Mouse (Mus musculus) forebrain, embryonic 12.5 days (tissue): ENCODE measurements around the gene Igflr1. TPM values are rescaled to one million over a fixed set of nuclear protein-coding genes. Genes with fewer than 3 reads are reported as not detected.
A peak's percentile ranks its signal among the peaks of the same experiment; 100 is the strongest.

Experiments used
- ATAC-seq: fragments of 200-750 bp; cut with Nextera tagmentation; 2 replicates; pipeline ENCODE4 v1.8.0; 2017; ENCODE audit warnings: moderate TSS enrichment; ENCODE audit not compliant: low FRiP score
- H3K27ac ChIP-seq: fragments of 300-500 bp; sonication (generic); 2 replicates; pipeline ENCODE4 v1.5.1; 2016; ENCODE audit warnings: mild to moderate bottlenecking
- H3K27me3 ChIP-seq: fragments of 300-500 bp; sonication (generic); 2 replicates; pipeline ENCODE4 v1.6.1; 2016; ENCODE audit warnings: mild to moderate bottlenecking
- H3K36me3 ChIP-seq: fragments of 300-500 bp; sonication (generic); replicated peaks from 2 replicates; pipeline ENCODE4 v1.6.1; 2016; ENCODE audit warnings: mild to moderate bottlenecking
- H3K4me1 ChIP-seq: fragments of 300-500 bp; sonication (generic); 2 replicates; pipeline ENCODE4 v1.6.1; 2016
- H3K4me2 ChIP-seq: fragments of 300-500 bp; sonication (generic); 2 replicates; pipeline ENCODE4 v1.6.1; 2016; ENCODE audit warnings: mild to moderate bottlenecking, moderate library complexity
- H3K4me3 ChIP-seq: fragments of 300-500 bp; sonication (generic); replicated peaks from 2 replicates; pipeline ENCODE4 v1.5.1; 2016; ENCODE audit warnings: mild to moderate bottlenecking
- H3K9ac ChIP-seq: fragments of 300-500 bp; sonication (generic); 2 replicates; pipeline ENCODE4 v1.6.1; 2016; ENCODE audit warnings: mild to moderate bottlenecking
- H3K9me3 ChIP-seq: fragments of 300-500 bp; sonication (generic); 2 replicates; pipeline ENCODE4 v1.6.1; 2016
- WGBS: fragments of 180-500 bp; shearing (Covaris S2); methylation state at CpG from one replicate; pipeline ENCODE4 v1.1.7; 2016; 5-methylcytosine and 5-hydroxymethylcytosine counted together
- microRNA-seq: library from miRNA; unstranded; fragments of <30 nt; microRNA quantifications from one replicate; pipeline ENCODE4, GENCODE M21; 2017
- polyA plus RNA-seq: library from polyadenylated mRNA; unstranded; fragments of >200 nt; fragmentation: Nextera tagmentation; extraction: Ambion mirVana; gene quantifications from 2 replicates; pipeline ENCODE4 v1.2.1, GENCODE M21; 2016

The Igflr1 gene
- polyA plus RNA-seq, 1 experiment from 2014 or later: 5.6 TPM

DNA sequence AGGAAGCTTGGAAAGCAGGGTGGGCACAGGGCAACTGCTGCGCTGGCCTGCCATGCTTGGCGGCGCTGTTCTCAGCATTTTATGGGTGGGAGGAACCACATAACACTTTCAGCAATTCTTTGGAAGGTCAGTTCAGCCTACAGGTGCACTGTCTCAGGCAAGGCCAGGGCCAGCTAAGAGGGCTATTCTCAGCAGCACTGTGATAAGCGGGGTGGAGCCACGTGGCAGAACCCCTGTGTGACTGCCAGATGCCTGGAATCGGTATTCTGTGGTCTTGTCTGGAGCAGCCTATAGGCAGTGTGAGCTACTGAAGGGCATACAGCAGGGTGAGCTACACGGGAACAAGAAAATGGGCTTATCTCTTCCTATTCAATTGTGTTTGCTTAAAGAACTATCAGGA is 44.8 kb downstream of the Igflr1 start:
- Histone ChIP-seq H3K9me3 (no peaks in the 10 kb centered on the region), H3K27ac (no peak overlapping the region), H3K4me2 (no peak overlapping the region), H3K4me1 (no peaks in the 10 kb centered on the region), H3K4me3 (no peak overlapping the region), H3K36me3 (peaks cover 2% of the 10 kb centered on the region; the same call in 1 of the 2 replicates), H3K9ac (no peak overlapping the region), H3K27me3 (no peaks in the 10 kb centered on the region)
- WGBS: 60% methylated on average over 7 of the region's 7 CpGs
- no peak for ATAC-seq

DNA sequence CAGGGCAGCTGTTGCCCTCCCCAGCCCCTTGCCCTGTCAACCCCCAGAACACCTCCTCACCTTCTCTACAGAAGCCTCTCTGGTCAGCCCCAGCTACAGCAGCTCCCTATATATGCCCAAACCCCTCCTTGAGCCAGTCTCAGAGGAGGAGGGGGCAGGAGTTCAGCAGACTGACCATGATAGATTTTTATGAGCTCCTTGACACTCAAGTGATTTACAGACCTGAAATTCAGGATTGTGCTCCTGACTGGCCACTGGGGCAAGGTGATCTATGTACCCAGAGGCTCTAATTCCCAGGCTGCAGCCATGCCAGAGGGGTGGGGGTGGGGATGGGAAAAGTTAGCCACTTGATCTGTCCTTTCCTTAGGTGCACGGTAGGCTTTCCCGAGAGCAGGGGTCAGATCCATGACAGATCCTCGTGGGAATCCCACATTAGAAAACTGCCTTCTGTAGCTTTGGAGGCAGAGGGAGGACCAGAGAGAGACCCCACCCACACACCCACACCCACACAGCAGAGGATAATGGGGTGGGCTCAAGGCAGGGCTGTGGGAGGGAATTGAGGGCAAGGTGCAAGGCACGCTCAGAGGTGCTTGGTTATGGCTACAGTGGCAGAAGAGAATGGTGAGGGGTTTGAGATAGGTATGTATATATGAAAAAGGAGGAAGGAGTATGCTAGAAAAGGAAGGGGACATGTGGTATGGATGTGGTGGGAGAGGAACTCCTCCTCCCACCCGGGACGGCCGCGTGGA is 47.6 kb downstream of the Igflr1 start, which contains the start of gene Upk1a:
Upk1a (minus strand) TSS at position 194 of the 749 bp plus-strand sequence.
- no peak for ATAC-seq
- H3K36me3 ChIP-seq: peaks cover 28% of the 10 kb centered on the region
- H3K4me1 ChIP-seq: no peaks in the 10 kb centered on the region
- H3K27me3 ChIP-seq: no peaks in the 10 kb centered on the region
- no peak within 1 kb of the TSS for H3K9ac ChIP-seq
- WGBS: 84% methylated on average over 8 of the region's 8 CpGs
- H3K4me2 ChIP-seq: no peak within 1 kb of the TSS
- H3K4me3 ChIP-seq: no peak within 1 kb of the TSS
- no peaks in the 10 kb centered on the region for H3K9me3 ChIP-seq
- H3K27ac ChIP-seq: no peak within 1 kb of the TSS

DNA sequence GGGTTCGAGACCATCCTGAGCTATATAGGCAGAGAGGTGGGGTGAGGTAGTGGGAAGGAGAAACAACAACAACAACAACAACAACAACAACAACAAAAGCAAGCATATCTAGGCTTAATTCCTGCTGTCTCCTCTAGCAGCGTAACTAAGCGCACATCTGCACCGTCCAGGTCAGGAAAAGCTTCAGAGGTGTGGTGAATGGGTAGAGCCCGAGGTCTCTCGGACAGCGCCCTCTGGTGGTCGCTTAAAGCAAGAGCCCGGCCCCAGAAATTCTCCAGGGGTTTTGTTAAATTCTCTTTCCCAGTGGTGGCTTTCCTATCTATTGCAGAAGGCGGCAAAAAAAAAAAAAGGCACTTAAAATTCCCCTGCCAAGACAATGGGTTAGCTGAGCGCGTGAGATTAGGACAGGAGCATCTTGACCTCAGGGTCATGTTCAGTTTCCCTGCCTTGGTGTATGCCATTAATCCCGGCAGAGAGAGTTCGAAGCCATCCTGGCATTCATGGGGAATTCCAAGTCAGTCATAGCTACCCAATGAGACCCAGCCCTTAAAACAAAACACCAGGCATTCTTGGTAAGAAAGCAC is 48.4 kb downstream of the Igflr1 start:
- H3K27me3 ChIP-seq: no peaks in the 10 kb centered on the region
- no peak overlapping the region for H3K9ac ChIP-seq
- H3K9me3 ChIP-seq: no peaks in the 10 kb centered on the region
- H3K4me1 ChIP-seq: no peaks in the 10 kb centered on the region
- H3K4me2 ChIP-seq: no peak overlapping the region
- no peak overlapping the region for H3K27ac ChIP-seq
- peak; percentile 58; the same call in 1 of the 2 replicates for ATAC-seq
- WGBS: 23% methylated on average over 14 of the region's 14 CpGs
- H3K36me3 ChIP-seq: peaks cover 36% of the 10 kb centered on the region
- H3K4me3 ChIP-seq: no peak overlapping the region

- Histone ChIP-seq H3K4me2 (no peak overlapping the region), H3K27me3 (no peaks in the 10 kb centered on the region), H3K4me1 (no peaks in the 10 kb centered on the region), H3K9ac (no peak overlapping the region), H3K4me3 (no peak overlapping the region), H3K9me3 (no peaks in the 10 kb centered on the region), H3K27ac (no peak overlapping the region), H3K36me3 (peaks cover 44% of the 10 kb centered on the region)
- no peak for ATAC-seq
- whole genome bisulfite sequencing: 85% methylated on average over 2 of the region's 2 CpGs
Measured at GRCm38 (mm10) chr7:30614454-30614853, 49.2 kb downstream of the Igflr1 start.

- ATAC-seq: no peak
- WGBS: 60% methylated on average over 5 of the region's 5 CpGs
- no peak overlapping the region for H3K27ac ChIP-seq
- no peaks in the 10 kb centered on the region for H3K4me1 ChIP-seq
- no peak overlapping the region for H3K4me2 ChIP-seq
- H3K9me3 ChIP-seq: no peaks in the 10 kb centered on the region
- no peak overlapping the region for H3K4me3 ChIP-seq
- no peak overlapping the region for H3K9ac ChIP-seq
- H3K36me3 ChIP-seq: peaks cover 48% of the 10 kb centered on the region
- no peaks in the 10 kb centered on the region for H3K27me3 ChIP-seq
Measured at GRCm38 (mm10) chr7:30615049-30615760, 50.0 kb downstream of the Igflr1 start.

Small RNA genes lying within 50 kb of the gene (microRNA-seq; reads per million reads assigned to microRNA genes)
- gene Gm38670 (3.2 reads per million, percentile 8 among the genes with 10 or more reads in this experiment), gene Mir3569 (not detected)

Other genes starting within 250 kb of the Igflr1 start
- gene E130208F15Rik, start 243.7 kb upstream of the Igflr1 start, polyA plus RNA-seq: 2.0 TPM in 1 of 2 replicates, not detected in the other
- gene Sdhaf1, start 241.5 kb upstream of the Igflr1 start, polyA plus RNA-seq: 22.0 and 23.8 TPM in 2 replicates
- 7.3 and 8.1 TPM in 2 replicates for gene Lrfn3, start 202.7 kb upstream of the Igflr1 start, polyA plus RNA-seq
- gene Tyrobp, start 151.7 kb upstream of the Igflr1 start, polyA plus RNA-seq: 11.3 and 11.7 TPM in 2 replicates
- not detected in 2 replicates for gene Hcst, start 145.6 kb upstream of the Igflr1 start, polyA plus RNA-seq
- 0.97 and 1.4 TPM in 2 replicates for gene Nfkbid, start 143.7 kb upstream of the Igflr1 start, polyA plus RNA-seq
- gene Aplp1, start 119.9 kb upstream of the Igflr1 start, polyA plus RNA-seq: 214 and 237 TPM in 2 replicates
- 1.1 and 1.6 TPM in 2 replicates for gene Kirrel2, start 107.7 kb upstream of the Igflr1 start, polyA plus RNA-seq
- gene Nphs1, start 107.1 kb upstream of the Igflr1 start, polyA plus RNA-seq: 0.09 and 0.35 TPM in 2 replicates
- not detected in 2 replicates for gene Prodh2, start 71.8 kb upstream of the Igflr1 start, polyA plus RNA-seq
- 89.4 and 98.9 TPM in 2 replicates for gene Arhgap33, start 30.4 kb upstream of the Igflr1 start, polyA plus RNA-seq
- 7.9 and 8.4 TPM in 2 replicates for gene Hspb6, start 13.2 kb upstream of the Igflr1 start, polyA plus RNA-seq
- 16.1 and 18.6 TPM in 2 replicates for gene Proser3, start 13.1 kb upstream of the Igflr1 start, polyA plus RNA-seq
- gene Lin37, start 5.6 kb upstream of the Igflr1 start, polyA plus RNA-seq: 51.7 and 63.1 TPM in 2 replicates
- 88.1 and 95.7 TPM in 2 replicates for gene U2af1l4, start 2.1 kb upstream of the Igflr1 start, polyA plus RNA-seq
- gene Gm49396, start 2.1 kb upstream of the Igflr1 start, polyA plus RNA-seq: 24.0 and 24.9 TPM in 2 replicates
- gene Psenen, start 1.8 kb upstream of the Igflr1 start, polyA plus RNA-seq: 142 and 145 TPM in 2 replicates
- 13.0 TPM in 2 replicates for gene Kmt2b, start 23.3 kb downstream of the Igflr1 start, polyA plus RNA-seq
- gene Zbtb32, start 33.5 kb downstream of the Igflr1 start, polyA plus RNA-seq: 0.32 and 0.46 TPM in 2 replicates
- 0.23 and 0.61 TPM in 2 replicates for gene Upk1a, start 47.4 kb downstream of the Igflr1 start, polyA plus RNA-seq
- 814 and 871 TPM in 2 replicates for gene Cox6b1, start 60.7 kb downstream of the Igflr1 start, polyA plus RNA-seq
- gene Etv2, start 70.4 kb downstream of the Igflr1 start, polyA plus RNA-seq: not detected in 2 replicates
- gene Rbm42, start 84.9 kb downstream of the Igflr1 start, polyA plus RNA-seq: 144 and 150 TPM in 2 replicates
- 63.7 and 64.5 TPM in 2 replicates for gene Haus5, start 99.6 kb downstream of the Igflr1 start, polyA plus RNA-seq
- not detected in 2 replicates for gene Pmis2, start 106.2 kb downstream of the Igflr1 start, polyA plus RNA-seq
- gene 2200002J24Rik, start 133.5 kb downstream of the Igflr1 start, polyA plus RNA-seq: 0.33 TPM in 1 of 2 replicates, not detected in the other
- gene Atp4a, start 146.8 kb downstream of the Igflr1 start, polyA plus RNA-seq: 1.6 and 1.8 TPM in 2 replicates
- 135 and 144 TPM in 2 replicates for gene Tmem147, start 164.1 kb downstream of the Igflr1 start, polyA plus RNA-seq
- gene Gapdhs, start 178.3 kb downstream of the Igflr1 start, polyA plus RNA-seq: 0.49 and 0.69 TPM in 2 replicates
- gene Sbsn, start 186.0 kb downstream of the Igflr1 start, polyA plus RNA-seq: 1.5 and 2.0 TPM in 2 replicates
- gene Dmkn, start 198.3 kb downstream of the Igflr1 start, polyA plus RNA-seq: not detected in 2 replicates
- not detected in 2 replicates for gene Krtdap, start 222.5 kb downstream of the Igflr1 start, polyA plus RNA-seq